Mouse (Mus musculus) kidney, adult 11 months (tissue): ENCODE data around the gene Chil1.

Experiments
- DNase-seq: peaks from one replicate; pipeline ENCODE4 v3.0.0; 2022

Gene Chil1

GRCm38 (mm10) chr1:134182025-134182424 is at the start of gene Chil1:
Gene Chil1, plus strand, starts transcription at chr1:134182176.
- DNase-seq: no peak

GRCm38 (mm10) chr1:134133316-134133715 is 48.7 kb upstream of the Chil1 start:
- peak; percentile 52 for DNase-seq

- DNase-seq: no peak
Measured at GRCm38 (mm10) chr1:134136351-134136750, 45.6 kb upstream of the Chil1 start.

- DNase-seq: no peak
Measured at GRCm38 (mm10) chr1:134138424-134138823, 43.6 kb upstream of the Chil1 start.

GRCm38 (mm10) chr1:134142363-134142794 is 39.6 kb upstream of the Chil1 start:
- DNase-seq: no peak

- no peak for DNase-seq
Measured at GRCm38 (mm10) chr1:134146066-134146465, 35.9 kb upstream of the Chil1 start.

GRCm38 (mm10) chr1:134150076-134150475 is 31.9 kb upstream of the Chil1 start:
- no peak for DNase-seq

GRCm38 (mm10) chr1:134150745-134151144 is 31.2 kb upstream of the Chil1 start:
- DNase-seq: no peak

GRCm38 (mm10) chr1:134151655-134152412 is 30.1 kb upstream of the Chil1 start:
- DNase-seq: peak; percentile 49

GRCm38 (mm10) chr1:134152626-134153590 is 29.1 kb upstream of the Chil1 start:
- no peak for DNase-seq

GRCm38 (mm10) chr1:134154121-134154520 is 27.9 kb upstream of the Chil1 start:
- no peak for DNase-seq

- DNase-seq: no peak
Measured at GRCm38 (mm10) chr1:134154655-134155054, 27.3 kb upstream of the Chil1 start.

- DNase-seq: no peak
Measured at GRCm38 (mm10) chr1:134160404-134160803, 21.6 kb upstream of the Chil1 start.

GRCm38 (mm10) chr1:134161399-134161798 is 20.6 kb upstream of the Chil1 start:
- DNase-seq: no peak

- DNase-seq: no peak
Measured at GRCm38 (mm10) chr1:134162510-134163225, 19.3 kb upstream of the Chil1 start.

- DNase-seq: peak; percentile 28
Measured at GRCm38 (mm10) chr1:134163476-134163875, 18.5 kb upstream of the Chil1 start.

- DNase-seq: no peak
Measured at GRCm38 (mm10) chr1:134164454-134164853, 17.5 kb upstream of the Chil1 start.

- DNase-seq: no peak
Measured at GRCm38 (mm10) chr1:134166547-134166946, 15.4 kb upstream of the Chil1 start.

- no peak for DNase-seq
Measured at GRCm38 (mm10) chr1:134167416-134168305, 14.3 kb upstream of the Chil1 start.

- no peak for DNase-seq
Measured at GRCm38 (mm10) chr1:134168567-134168966, 13.4 kb upstream of the Chil1 start.

- DNase-seq: no peak
Measured at GRCm38 (mm10) chr1:134168985-134169697, 12.8 kb upstream of the Chil1 start.
